Mouse (Mus musculus) ovary, postnatal 14 days (tissue): Measurements from ENCODE around the gene Casp4.

Experiments used
- DNase-seq: peaks from one replicate; pipeline ENCODE4 v3.0.0; 2022; ENCODE audit warnings: low spot score

Gene Casp4

GRCm38 (mm10) chr9:5308561-5308960 lies at the start of gene Casp4:
Casp4 (plus strand) TSS chr9:5308828.
- no peak for DNase-seq

GRCm38 (mm10) chr9:5263951-5264475 lies 44.6 kb upstream of the Casp4 start:
- no peak for DNase-seq

- no peak for DNase-seq
Measured at GRCm38 (mm10) chr9:5270274-5270673, 38.4 kb upstream of the Casp4 start.

GRCm38 (mm10) chr9:5270884-5271283 lies 37.7 kb upstream of the Casp4 start:
- DNase-seq: no peak

DNA sequence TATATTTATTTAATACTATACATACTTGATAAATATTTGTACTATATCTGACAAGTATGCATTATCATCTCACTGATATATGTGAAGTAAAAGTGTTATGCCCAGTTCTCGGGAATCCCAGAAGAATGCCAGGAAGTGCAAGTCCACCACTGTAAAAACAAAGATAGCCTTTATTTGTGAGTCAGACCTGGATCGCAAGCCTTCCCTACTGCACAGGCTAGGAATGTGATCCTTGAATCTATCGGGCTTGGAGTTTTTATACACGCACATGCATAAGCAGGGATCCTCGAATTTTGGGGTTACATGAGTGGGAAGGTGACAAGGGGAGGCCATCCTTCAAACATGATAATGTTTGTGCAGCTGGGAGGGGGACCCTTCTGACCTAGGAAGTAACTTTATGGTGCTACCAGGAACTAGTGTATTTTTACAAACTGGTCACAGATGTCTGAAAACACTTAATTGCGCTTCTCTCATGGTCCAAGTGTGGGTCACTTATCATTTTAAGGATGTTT lies 37.2 kb upstream of the Casp4 start:
- DNase-seq: no peak

GRCm38 (mm10) chr9:5286071-5286470 lies 22.6 kb upstream of the Casp4 start:
- DNase-seq: no peak

- no peak for DNase-seq
Measured at GRCm38 (mm10) chr9:5286597-5286996, 22.0 kb upstream of the Casp4 start.

- no peak for DNase-seq
Measured at GRCm38 (mm10) chr9:5296354-5297237, 12.0 kb upstream of the Casp4 start.

GRCm38 (mm10) chr9:5298329-5299131 lies 10.1 kb upstream of the Casp4 start, which contains the start of gene Casp1:
Casp1 (plus strand) TSS chr9:5298517.
- no peak for DNase-seq

GRCm38 (mm10) chr9:5299132-5299381 lies 9.6 kb upstream of the Casp4 start:
- DNase-seq: no peak

DNA sequence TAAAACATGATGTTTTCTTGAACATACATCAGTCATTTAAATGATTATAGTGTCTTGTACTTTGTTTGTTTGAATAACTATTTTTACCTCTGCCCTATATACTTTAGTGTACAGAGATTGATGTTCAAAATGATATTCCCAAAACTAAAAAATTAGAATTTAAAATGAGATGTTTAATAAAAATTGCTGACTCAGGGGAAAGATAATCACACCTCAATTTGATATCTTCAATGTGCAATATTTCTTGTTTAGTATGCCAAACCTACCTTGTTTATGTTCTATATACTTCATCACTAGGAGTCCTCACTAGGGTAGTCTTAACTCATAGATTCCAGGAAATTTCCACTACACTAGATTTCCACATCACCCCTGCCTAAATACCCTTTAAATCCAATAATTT lies 1.5 kb downstream of the Casp4 start:
- no peak for DNase-seq

DNA sequence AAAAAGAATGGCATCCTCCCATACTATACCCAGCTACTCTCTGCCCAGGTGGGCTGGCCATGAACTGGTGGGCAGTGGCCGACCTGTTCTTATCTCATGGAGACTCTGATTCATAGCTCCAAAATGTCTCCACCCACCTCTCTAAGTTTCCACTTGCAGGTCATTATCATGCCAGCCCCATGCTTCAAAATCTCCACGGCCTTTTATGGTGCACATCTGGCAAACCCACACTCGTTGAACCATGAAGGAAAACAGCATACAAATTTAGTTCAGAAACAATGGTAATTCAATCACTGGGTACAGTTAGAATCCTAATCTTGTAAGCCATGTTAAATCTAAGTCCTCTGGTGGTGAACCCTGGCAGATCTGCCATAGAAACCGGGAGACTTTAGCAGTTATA lies 2.8 kb downstream of the Casp4 start:
- DNase-seq: no peak

DNA sequence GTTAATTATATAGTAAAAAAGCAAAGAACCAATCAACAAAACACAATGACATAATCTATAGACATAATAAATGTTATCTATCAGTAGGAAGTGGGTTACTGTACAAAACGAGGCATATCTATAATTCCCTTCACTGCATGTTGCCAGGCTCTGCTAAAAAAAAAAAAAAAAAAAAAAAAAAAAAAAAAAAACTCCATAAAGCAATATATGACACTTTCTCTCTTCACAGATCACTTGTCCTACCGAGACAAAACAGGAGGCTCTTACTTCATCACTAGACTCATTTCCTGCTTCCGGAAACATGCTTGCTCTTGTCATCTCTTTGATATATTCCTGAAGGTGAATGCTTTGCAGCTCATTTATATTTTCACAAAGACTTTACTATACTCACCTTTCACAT lies 19.6 kb downstream of the Casp4 start:
- no peak for DNase-seq

DNA sequence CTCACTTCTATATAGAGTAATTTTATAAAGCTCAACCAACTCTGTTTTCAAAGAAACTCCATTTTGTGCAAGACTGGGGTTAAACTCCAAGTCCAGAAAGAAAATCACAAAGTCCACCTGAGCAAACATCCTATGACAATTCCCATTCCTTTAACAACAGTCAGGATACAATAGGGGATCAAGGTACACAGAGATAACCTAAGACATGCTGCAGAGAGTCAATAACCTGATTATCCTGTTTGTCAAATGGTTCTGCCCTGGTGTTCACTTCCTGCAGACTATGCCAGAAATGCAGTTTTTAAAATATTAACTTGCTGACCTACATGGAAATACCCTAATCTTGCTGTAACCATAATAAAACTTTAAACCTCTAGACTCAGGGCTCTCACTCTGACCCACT lies 23.8 kb downstream of the Casp4 start:
- DNase-seq: no peak

- DNase-seq: no peak
Measured at GRCm38 (mm10) chr9:5333422-5333821, 24.8 kb downstream of the Casp4 start.

- no peak for DNase-seq
Measured at GRCm38 (mm10) chr9:5343092-5343491, 34.5 kb downstream of the Casp4 start.

GRCm38 (mm10) chr9:5344090-5344489 lies 35.5 kb downstream of the Casp4 start:
- DNase-seq: no peak

DNA sequence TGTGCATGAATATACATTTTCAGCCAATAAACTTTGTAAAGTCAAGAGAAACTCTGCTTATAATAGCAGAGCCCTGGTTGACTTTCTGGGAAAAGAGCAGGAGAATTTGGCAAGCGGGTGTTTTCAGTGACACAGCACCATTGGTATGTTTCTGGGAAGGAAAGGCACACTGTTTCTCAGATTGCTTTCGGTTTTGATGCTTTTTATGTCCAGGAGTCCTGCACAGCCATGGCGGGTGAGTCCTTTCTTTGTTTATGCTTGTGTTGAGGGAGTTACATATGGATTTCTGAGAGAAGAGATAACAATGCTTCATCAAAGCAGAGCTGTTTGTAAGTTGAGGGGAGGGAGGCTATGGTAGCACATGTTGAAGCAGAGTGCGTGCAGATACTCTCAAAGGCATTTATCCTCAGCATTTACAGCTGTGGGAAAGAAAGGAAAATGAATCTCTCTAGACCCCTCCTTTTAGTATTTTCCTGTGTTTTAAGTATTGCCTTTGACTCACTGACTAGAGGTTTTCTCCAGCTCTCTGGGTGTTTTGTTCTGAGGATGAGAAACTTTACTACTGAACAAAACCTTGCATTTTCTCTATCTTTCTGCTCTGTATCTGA lies 36.8 kb downstream of the Casp4 start, which contains the start of gene Casp12:
TSS of gene Casp12 (plus strand) at position 140 of the 608 bp plus-strand sequence.
- DNase-seq: peak; percentile 9

DNA sequence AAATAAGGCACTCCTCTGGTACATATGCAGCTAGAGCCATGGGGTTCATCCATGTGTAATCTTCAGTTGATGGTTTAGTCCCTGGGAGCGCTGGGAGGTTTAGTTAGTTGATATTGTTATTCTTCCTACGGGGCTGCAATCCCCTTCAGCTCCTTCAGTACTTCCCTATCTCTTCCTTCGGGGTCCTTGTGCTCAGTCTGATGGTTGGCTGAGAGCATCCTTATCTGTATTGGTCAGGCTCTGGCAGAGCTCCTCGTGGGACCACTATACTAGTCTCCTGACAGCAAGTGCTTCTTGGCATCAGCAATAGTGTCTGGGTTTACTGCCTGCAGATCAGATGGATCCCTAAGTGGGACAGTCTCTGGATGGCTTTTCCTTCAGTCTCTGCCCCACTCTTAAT lies 38.8 kb downstream of the Casp4 start:
- DNase-seq: no peak

DNA sequence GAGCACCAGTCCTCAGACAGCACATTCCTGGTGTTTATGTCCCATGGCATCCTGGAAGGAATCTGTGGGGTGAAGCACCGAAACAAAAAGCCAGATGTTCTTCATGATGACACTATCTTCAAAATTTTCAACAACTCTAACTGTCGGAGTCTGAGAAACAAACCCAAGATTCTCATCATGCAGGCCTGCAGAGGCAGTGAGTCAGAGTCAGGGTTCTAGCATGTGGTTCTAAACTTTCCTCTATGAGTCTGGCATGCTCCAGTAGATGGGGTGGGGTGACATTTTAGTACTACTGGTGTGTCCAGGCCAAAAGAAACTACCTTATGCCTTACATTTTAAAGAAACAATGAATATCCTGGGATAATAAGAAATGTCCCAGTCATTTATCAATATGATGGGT lies 45.0 kb downstream of the Casp4 start:
- no peak for DNase-seq

- DNase-seq: no peak
Measured at GRCm38 (mm10) chr9:5356801-5357200, 48.2 kb downstream of the Casp4 start.
